Mouse (Mus musculus) liver, adult 2 months (tissue): ENCODE data around the gene Adcyap1.

Experiments
- CTCF ChIP-seq: fragments of 200-500 bp; IDR thresholded peaks from 2 replicates; pipeline ENCODE4 v1.5.1; 2011; ENCODE audit warnings: low read depth, low read length, control low read depth
- POLR2A ChIP-seq: fragments of 200-500 bp; IDR thresholded peaks from 2 replicates; pipeline ENCODE4 v1.6.1; 2011; ENCODE audit warnings: low read length, control low read depth; ENCODE audit not compliant: insufficient read depth; ENCODE audit errors: extremely low read depth

- TF ChIP-seq POLR2A, result no peak
- TF ChIP-seq CTCF, result no peak
Observed at GRCm38 (mm10) chr17:93200386-93201264, 1.8 kb downstream of the Adcyap1 start.
